Mouse (Mus musculus): ENCODE results near the gene Eef1akmt1. TPM values are rescaled to one million over a fixed set of nuclear protein-coding genes. Genes with fewer than 3 reads are reported as not detected.

Eef1akmt1 gene
- total and polyA plus RNA-seq, 3 experiments, result 40.6 to 51.0 TPM; not detected in 1

DNA sequence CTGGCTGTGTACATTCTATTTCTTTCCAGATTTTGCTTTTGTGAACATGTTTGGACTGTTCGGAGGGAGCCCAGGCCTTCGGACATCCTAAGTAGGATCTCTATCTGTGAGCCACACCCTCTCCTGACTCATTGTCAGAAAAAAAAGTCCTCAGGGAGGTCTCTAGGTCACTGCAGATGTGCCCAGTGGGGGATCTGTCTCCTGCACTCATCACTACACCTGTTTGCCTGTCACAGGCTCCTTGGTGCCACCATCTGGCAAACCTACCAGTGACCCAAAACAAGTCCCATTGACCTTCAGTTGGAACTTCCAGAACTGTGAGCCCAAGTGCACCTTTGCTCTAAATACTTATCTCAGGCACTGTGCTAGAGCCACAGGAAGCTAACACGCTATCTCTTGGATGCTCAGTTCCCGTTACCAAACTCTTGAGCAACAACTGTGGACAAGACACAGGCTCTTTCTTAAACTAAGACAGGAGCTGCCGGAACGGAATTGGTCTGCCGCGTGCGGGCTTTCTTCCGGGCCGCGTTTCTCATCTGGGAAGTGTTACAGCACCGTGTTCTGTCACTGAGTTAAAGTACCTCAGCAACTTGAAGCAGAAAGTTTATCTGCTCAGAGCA lies 27.9 kb downstream of the Eef1akmt1 start:
- Histone ChIP-seq H3K9ac (ENCODE audit: control insufficient read depth, low read depth, low read length, poor library complexity, severe bottlenecking) (peak overlapping the region; percentile 49), H3K4me3 (ENCODE audit: control insufficient read depth in 1 of 2, insufficient read depth in 1 of 2, low read depth in 2 of 2, low read length in 2 of 2) (peak overlapping the region; percentile 40), H3K79me2 (ENCODE audit: control insufficient read depth, insufficient read depth, low read length, poor library complexity) (no peaks in the 10 kb centered on the region), H3K27ac (ENCODE audit: control insufficient read depth, low read depth, low read length) (peak overlapping the region; percentile 78), H3K9me3 (replicated peaks; ENCODE audit: insufficient read depth, low read length) (no peaks in the 10 kb centered on the region), H3K27me3 (ENCODE audit: control insufficient read depth in 1 of 2, insufficient read depth in 2 of 2, low read length in 2 of 2) (no peaks in the 10 kb centered on the region), H3K4me1 (ENCODE audit: control insufficient read depth in 1 of 2, insufficient read depth in 2 of 2, low read length in 2 of 2) (peaks cover 0 to 24% of the 10 kb centered on the region in 2 experiments; a peak in 2 of 4 replicates), H3K36me3 (ENCODE audit: control insufficient read depth in 1 of 2, insufficient read depth in 2 of 2, low read length in 2 of 2) (peaks cover 0 to 13% of the 10 kb centered on the region in 2 experiments; a peak in 2 of 4 replicates)
- TF ChIP-seq ZNF384 (IDR thresholded peaks at IDR 0.05; ENCODE audit: low read depth, low read length) (peak; percentile 46), MYB (IDR thresholded peaks at IDR 0.05; ENCODE audit: low read depth, low read length) (no peak), RCOR1 (IDR thresholded peaks at IDR 0.05; ENCODE audit: low read depth, low read length) (0 out of 2 replicates have a peak, but pooled peaks have one; percentile 29), ETS1 (IDR thresholded peaks at IDR 0.05; ENCODE audit: low read depth, low read length) (peak; percentile 28; the same call in 1 of the 2 replicates), POLR2A (IDR thresholded peaks at IDR 0.05; ENCODE audit: control insufficient read depth in 1 of 2, insufficient read depth in 1 of 2, low read depth in 1 of 2, low read length in 2 of 2, poor library complexity in 1 of 2) (peak in 1 of 2 experiments; percentile 44; a peak in 1 of 4 replicates), EP300 (IDR thresholded peaks at IDR 0.05; ENCODE audit: low read depth in 1 of 2, low read length in 2 of 2) (peak; percentile 52 to 66), CTCF (IDR thresholded peaks at IDR 0.05 in 2 of 3, conservative IDR thresholded peaks at IDR 0.05 in 1 of 3; ENCODE audit: control insufficient read depth in 1 of 3, insufficient read depth in 1 of 3, low read depth in 2 of 3, low read length in 3 of 3, poor library complexity in 1 of 3, severe bottlenecking in 1 of 3) (peak in 2 of 3 experiments; percentile 4 to 7; a peak in 1 of 6 replicates), MAX (IDR thresholded peaks at IDR 0.05; ENCODE audit: low read length) (peak; percentile 66), TAL1 (IDR thresholded peaks at IDR 0.05; ENCODE audit: low read length) (no peak), CHD2 (IDR thresholded peaks at IDR 0.05; ENCODE audit: low read length) (no peak), BHLHE40 (IDR thresholded peaks at IDR 0.05; ENCODE audit: borderline replicate concordance, low read depth, low read length) (peak; percentile 22; the same call in 1 of the 2 replicates), TCF12 (IDR thresholded peaks at IDR 0.05; ENCODE audit: low read depth, low read length) (0 out of 2 replicates have a peak, but pooled peaks have one; percentile 44), RAD21 (IDR thresholded peaks at IDR 0.05; ENCODE audit: low read depth, low read length) (peak; percentile 5; the same call in 1 of the 2 replicates), GATA1 (IDR thresholded peaks at IDR 0.05; ENCODE audit: low read depth, low read length) (peak; percentile 52; the same call in 1 of the 2 replicates), MYC (IDR thresholded peaks at IDR 0.05; ENCODE audit: low read depth, low read length) (peak; percentile 69; the same call in 1 of the 2 replicates), MAZ (IDR thresholded peaks at IDR 0.05; ENCODE audit: low read depth, low read length) (no peak), TBP (IDR thresholded peaks at IDR 0.05; ENCODE audit: low read depth, low read length) (no peak)
- DNase-seq (ENCODE audit: low read depth, low spot score), result peak; percentile 78

GRCm38 (mm10) chr14:57542231-57542630 lies 29.2 kb downstream of the Eef1akmt1 start:
- Histone ChIP-seq H3K36me3 (ENCODE audit: control insufficient read depth in 1 of 2, insufficient read depth in 2 of 2, low read length in 2 of 2) (peaks cover 0 to 13% of the 10 kb centered on the region in 2 experiments; a peak in 2 of 4 replicates), H3K79me2 (ENCODE audit: control insufficient read depth, insufficient read depth, low read length, poor library complexity) (no peaks in the 10 kb centered on the region), H3K27me3 (ENCODE audit: control insufficient read depth in 1 of 2, insufficient read depth in 2 of 2, low read length in 2 of 2) (no peaks in the 10 kb centered on the region), H3K9me3 (replicated peaks; ENCODE audit: insufficient read depth, low read length) (no peaks in the 10 kb centered on the region), H3K4me1 (ENCODE audit: control insufficient read depth in 1 of 2, insufficient read depth in 2 of 2, low read length in 2 of 2) (peaks cover 0 to 28% of the 10 kb centered on the region in 2 experiments; a peak in 3 of 4 replicates), H3K4me3 (ENCODE audit: control insufficient read depth in 1 of 2, insufficient read depth in 1 of 2, low read depth in 2 of 2, low read length in 2 of 2) (no peak overlapping the region), H3K9ac (ENCODE audit: control insufficient read depth, low read depth, low read length, poor library complexity, severe bottlenecking) (no peak overlapping the region), H3K27ac (ENCODE audit: control insufficient read depth, low read depth, low read length) (no peak overlapping the region)
- DNase-seq (ENCODE audit: low read depth, low spot score), result no peak
- no peak for TF ChIP-seq CTCF (IDR thresholded peaks at IDR 0.05 in 2 of 3, conservative IDR thresholded peaks at IDR 0.05 in 1 of 3; ENCODE audit: control insufficient read depth in 1 of 3, insufficient read depth in 1 of 3, low read depth in 2 of 3, low read length in 3 of 3, poor library complexity in 1 of 3, severe bottlenecking in 1 of 3)
- no peak for TF ChIP-seq EP300 (IDR thresholded peaks at IDR 0.05; ENCODE audit: low read depth in 1 of 2, low read length in 2 of 2)
- no peak for TF ChIP-seq TAL1 (IDR thresholded peaks at IDR 0.05; ENCODE audit: low read length)
- no peak for TF ChIP-seq GATA1 (IDR thresholded peaks at IDR 0.05; ENCODE audit: low read depth, low read length)
- no peak for TF ChIP-seq HCFC1 (IDR thresholded peaks at IDR 0.05; ENCODE audit: low read depth, low read length)
- TF ChIP-seq TBP (IDR thresholded peaks at IDR 0.05; ENCODE audit: low read depth, low read length), result no peak
- TF ChIP-seq RCOR1 (IDR thresholded peaks at IDR 0.05; ENCODE audit: low read depth, low read length), result no peak
- TF ChIP-seq KAT2A (conservative IDR thresholded peaks at IDR 0.05; ENCODE audit: low read depth, low read length), result no peak
- no peak for TF ChIP-seq BHLHE40 (IDR thresholded peaks at IDR 0.05; ENCODE audit: borderline replicate concordance, low read depth, low read length)
- TF ChIP-seq POLR2AphosphoS2 (IDR thresholded peaks at IDR 0.05; ENCODE audit: low read length), result no peak
- no peak for TF ChIP-seq ZKSCAN1 (IDR thresholded peaks at IDR 0.05; ENCODE audit: low read depth, low read length)
- no peak for TF ChIP-seq TCF12 (IDR thresholded peaks at IDR 0.05; ENCODE audit: low read depth, low read length)
- TF ChIP-seq ELF1 (IDR thresholded peaks at IDR 0.05; ENCODE audit: low read depth, low read length), result no peak
- TF ChIP-seq UBTF (IDR thresholded peaks at IDR 0.05; ENCODE audit: borderline replicate concordance, insufficient read depth, low read depth, low read length), result no peak
- no peak for TF ChIP-seq MXI1 (IDR thresholded peaks at IDR 0.05; ENCODE audit: low read depth, low read length)
- TF ChIP-seq POLR2A (IDR thresholded peaks at IDR 0.05; ENCODE audit: control insufficient read depth in 1 of 2, insufficient read depth in 1 of 2, low read depth in 1 of 2, low read length in 2 of 2, poor library complexity in 1 of 2), result no peak
- TF ChIP-seq CHD1 (IDR thresholded peaks at IDR 0.05; ENCODE audit: low read depth, low read length), result no peak
- TF ChIP-seq ETS1 (IDR thresholded peaks at IDR 0.05; ENCODE audit: low read depth, low read length), result no peak
- TF ChIP-seq MAX (IDR thresholded peaks at IDR 0.05; ENCODE audit: low read length), result no peak
